Mouse (Mus musculus) midbrain, embryonic 15.5 days (tissue): ENCODE results near the gene Arhgap8. TPM values are rescaled to one million over a fixed set of nuclear protein-coding genes. Genes with fewer than 3 reads are reported as not detected.
A peak's percentile ranks its signal among the peaks of the same experiment; 100 is the strongest.
"Not testable (repeated sequence)": the region's sequence is repeated elsewhere in the genome, so short reads cannot be mapped to it uniquely, and the experiment has no call there.

ENCODE experiments used
- ATAC-seq: fragments of 200-750 bp; cut with Nextera tagmentation; replicated peaks from 2 replicates; pipeline ENCODE4 v1.8.0; 2017; ENCODE audit warnings: moderate TSS enrichment
- H3K27ac ChIP-seq: fragments of 300-500 bp; sonication (generic); 2 replicates; pipeline ENCODE4 v1.5.1; 2015; ENCODE audit warnings: mild to moderate bottlenecking, inconsistent platforms
- H3K27me3 ChIP-seq: fragments of 300-500 bp; sonication (generic); replicated peaks from 2 replicates; pipeline ENCODE4 v1.6.1; 2015; ENCODE audit warnings: inconsistent platforms
- H3K36me3 ChIP-seq: fragments of 300-500 bp; sonication (generic); replicated peaks from 2 replicates; pipeline ENCODE4 v1.6.1; 2015; ENCODE audit warnings: inconsistent platforms
- H3K4me1 ChIP-seq: fragments of 300-500 bp; sonication (generic); 2 replicates; pipeline ENCODE4 v1.6.1; 2015; ENCODE audit warnings: inconsistent platforms
- H3K4me2 ChIP-seq: fragments of 300-500 bp; sonication (generic); 2 replicates; pipeline ENCODE4 v1.6.1; 2015; ENCODE audit warnings: inconsistent platforms, mild to moderate bottlenecking, moderate library complexity
- H3K4me3 ChIP-seq: fragments of 300-500 bp; sonication (generic); 2 replicates; pipeline ENCODE4 v1.5.1; 2015; ENCODE audit warnings: mild to moderate bottlenecking, inconsistent platforms
- H3K9ac ChIP-seq: fragments of 300-500 bp; sonication (generic); 2 replicates; pipeline ENCODE4 v1.6.1; 2015; ENCODE audit warnings: mild to moderate bottlenecking, inconsistent platforms
- H3K9me3 ChIP-seq: fragments of 300-500 bp; sonication (generic); 2 replicates; pipeline ENCODE4 v1.6.1; 2016; ENCODE audit warnings: inconsistent platforms
- WGBS: fragments of 180-500 bp; shearing (Covaris S2); methylation state at CpG from one replicate; pipeline ENCODE4 v1.1.7; 2015; ENCODE audit warnings: mixed read lengths; 5-methylcytosine and 5-hydroxymethylcytosine counted together
- polyA plus RNA-seq: library from polyadenylated mRNA; unstranded; fragments of >200 nt; fragmentation: Nextera tagmentation; extraction: Ambion mirVana; gene quantifications from 2 replicates; pipeline ENCODE4 v1.2.1, GENCODE M21; 2015

Arhgap8 gene
- polyA plus RNA-seq, 1 experiment from 2014 or later = 0.59 TPM

DNA sequence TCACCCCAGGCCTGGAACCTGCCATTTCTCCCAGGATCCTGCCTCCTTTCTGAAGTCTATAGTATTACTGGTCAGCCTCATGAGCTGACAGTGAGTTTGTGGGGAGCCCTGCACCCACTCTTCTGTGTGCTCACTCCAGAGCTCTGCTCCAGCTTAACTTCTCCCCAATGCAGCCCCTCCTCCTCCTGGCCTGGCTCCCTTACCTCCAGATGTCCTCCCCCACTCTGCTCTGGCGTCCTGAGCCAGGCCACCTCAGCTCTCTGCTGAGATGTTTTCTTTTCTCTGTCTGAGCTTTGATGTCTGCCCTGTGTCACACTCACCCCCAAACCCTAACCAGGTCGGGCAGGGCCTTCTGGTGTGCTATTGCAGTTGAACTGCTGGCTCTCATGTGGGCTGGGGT is 24.5 kb downstream of the Arhgap8 start:
- no peak overlapping the region for H3K4me3 ChIP-seq
- WGBS = 21% methylated on average over 2 of the region's 2 CpGs
- H3K9me3 ChIP-seq = no peaks in the 10 kb centered on the region
- ATAC-seq = no peak
- no peaks in the 10 kb centered on the region for H3K4me1 ChIP-seq
- H3K27me3 ChIP-seq = no peaks in the 10 kb centered on the region
- no peak overlapping the region for H3K27ac ChIP-seq
- H3K36me3 ChIP-seq = no peaks in the 10 kb centered on the region
- no peak overlapping the region for H3K4me2 ChIP-seq
- H3K9ac ChIP-seq = no peak overlapping the region

DNA sequence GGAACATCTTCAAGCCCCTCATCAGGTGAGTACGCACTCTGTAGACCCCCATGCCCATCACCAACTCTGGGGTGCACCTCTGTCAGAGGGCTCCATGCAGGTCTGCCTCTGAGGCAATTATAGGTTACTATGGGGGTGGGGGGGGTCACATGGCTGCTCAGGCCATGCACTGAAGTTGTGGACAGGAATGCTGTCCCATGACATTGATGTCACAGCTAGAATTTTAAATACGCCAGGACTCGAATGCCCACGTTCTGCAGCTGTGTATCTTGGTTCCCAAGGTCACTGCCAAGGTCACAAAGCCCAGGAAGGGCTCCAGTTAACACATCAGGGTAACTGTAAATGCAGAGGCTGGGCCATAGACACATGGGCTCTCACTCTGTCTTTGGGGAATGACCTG is 26.0 kb downstream of the Arhgap8 start:
- Histone ChIP-seq H3K27ac (no peak overlapping the region), H3K4me1 (no peaks in the 10 kb centered on the region), H3K36me3 (no peaks in the 10 kb centered on the region), H3K27me3 (no peaks in the 10 kb centered on the region), H3K9me3 (no peaks in the 10 kb centered on the region), H3K9ac (no peak overlapping the region), H3K4me3 (no peak overlapping the region), H3K4me2 (no peak overlapping the region)
- ATAC-seq = no peak
- 93% methylated on average over 4 of the region's 4 CpGs for WGBS

DNA sequence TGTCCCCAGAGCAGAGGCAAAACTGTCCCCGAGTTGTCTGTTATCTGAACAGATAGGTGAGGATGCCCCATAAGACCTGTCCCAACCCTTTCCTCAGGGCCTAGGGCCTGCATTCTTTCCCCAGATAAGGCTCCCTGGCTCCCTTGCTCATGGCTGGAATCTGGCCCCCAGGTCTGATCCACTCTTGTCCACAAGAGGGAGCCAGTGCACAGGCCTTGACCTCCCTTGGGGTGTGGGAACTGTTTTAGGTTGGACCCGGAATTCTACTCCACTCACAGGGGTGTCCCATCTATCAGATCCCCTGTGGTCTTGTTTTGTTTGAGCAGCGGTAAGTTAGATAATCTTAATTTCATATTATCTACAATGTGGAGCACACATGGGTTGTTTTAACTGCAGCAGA is 35.1 kb downstream of the Arhgap8 start:
- Histone ChIP-seq H3K27me3 (peaks cover 18% of the 10 kb centered on the region; the same call in 1 of the 2 replicates), H3K27ac (no peak overlapping the region), H3K36me3 (no peaks in the 10 kb centered on the region), H3K4me3 (no peak overlapping the region), H3K4me2 (no peak overlapping the region), H3K9me3 (no peaks in the 10 kb centered on the region), H3K9ac (no peak overlapping the region), H3K4me1 (peaks cover 22% of the 10 kb centered on the region)
- 12% methylated on average over 3 of the region's 3 CpGs for WGBS
- 0 out of 2 replicates have a peak, but pooled peaks have one; percentile 34 for ATAC-seq

DNA sequence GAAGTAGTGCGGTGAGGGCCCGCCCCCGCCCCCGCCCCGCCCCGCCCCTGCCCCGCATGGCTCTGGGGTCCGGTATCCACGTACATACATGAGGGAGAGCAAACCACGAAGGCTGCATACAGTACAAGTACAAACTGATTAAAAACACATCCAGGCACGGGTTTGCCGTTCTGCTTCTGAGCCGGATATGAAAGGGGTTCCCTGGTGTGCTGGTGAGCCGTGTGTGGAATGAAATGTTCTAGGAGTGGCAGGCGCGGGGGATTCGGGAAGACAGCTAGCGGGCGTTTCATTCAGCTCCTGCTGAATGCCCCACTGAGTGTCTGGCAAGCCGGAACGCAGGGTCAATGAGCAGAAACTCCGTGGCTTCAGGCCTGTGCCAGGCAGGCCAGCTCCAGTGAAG is 36.6 kb downstream of the Arhgap8 start:
- Histone ChIP-seq H3K27me3 (peaks cover 18% of the 10 kb centered on the region; the same call in 1 of the 2 replicates), H3K27ac (peak overlapping the region; percentile 26), H3K4me1 (peaks cover 26% of the 10 kb centered on the region), H3K4me3 (peak overlapping the region; percentile 32), H3K9ac (peak overlapping the region; percentile 19; the same call in 1 of the 2 replicates), H3K36me3 (no peaks in the 10 kb centered on the region), H3K4me2 (peak overlapping the region; percentile 65), H3K9me3 (no peaks in the 10 kb centered on the region)
- under 1% methylated on average over 22 of the region's 22 CpGs for WGBS
- ATAC-seq = peak; percentile 62

DNA sequence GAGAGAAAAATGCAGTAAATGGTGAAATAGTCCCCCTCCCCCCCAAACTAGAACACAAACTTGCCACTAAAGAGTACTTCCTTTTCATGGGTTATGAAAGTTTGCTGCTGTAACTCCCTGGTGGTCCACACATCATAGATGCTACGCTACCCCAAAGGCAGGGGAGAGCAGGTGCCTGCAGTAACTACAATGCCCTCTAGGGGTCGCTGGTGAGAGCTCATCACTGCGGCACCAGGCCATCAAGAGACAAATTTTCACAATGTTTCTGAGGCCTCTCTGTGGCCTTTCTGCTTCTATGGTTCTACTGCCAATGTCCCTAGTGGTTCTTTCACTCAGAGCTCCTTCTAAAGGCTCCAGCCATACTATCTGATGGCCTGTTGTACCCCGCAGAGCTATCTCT is 38.6 kb downstream of the Arhgap8 start:
- Histone ChIP-seq H3K9ac (no peak overlapping the region), H3K27ac (no peak overlapping the region), H3K36me3 (no peaks in the 10 kb centered on the region), H3K4me1 (peaks cover 38% of the 10 kb centered on the region), H3K9me3 (no peaks in the 10 kb centered on the region), H3K4me3 (no peak overlapping the region), H3K4me2 (no peak overlapping the region), H3K27me3 (peaks cover 18% of the 10 kb centered on the region; the same call in 1 of the 2 replicates)
- ATAC-seq = no peak
- 30% methylated on average over 4 of the region's 4 CpGs for WGBS

DNA sequence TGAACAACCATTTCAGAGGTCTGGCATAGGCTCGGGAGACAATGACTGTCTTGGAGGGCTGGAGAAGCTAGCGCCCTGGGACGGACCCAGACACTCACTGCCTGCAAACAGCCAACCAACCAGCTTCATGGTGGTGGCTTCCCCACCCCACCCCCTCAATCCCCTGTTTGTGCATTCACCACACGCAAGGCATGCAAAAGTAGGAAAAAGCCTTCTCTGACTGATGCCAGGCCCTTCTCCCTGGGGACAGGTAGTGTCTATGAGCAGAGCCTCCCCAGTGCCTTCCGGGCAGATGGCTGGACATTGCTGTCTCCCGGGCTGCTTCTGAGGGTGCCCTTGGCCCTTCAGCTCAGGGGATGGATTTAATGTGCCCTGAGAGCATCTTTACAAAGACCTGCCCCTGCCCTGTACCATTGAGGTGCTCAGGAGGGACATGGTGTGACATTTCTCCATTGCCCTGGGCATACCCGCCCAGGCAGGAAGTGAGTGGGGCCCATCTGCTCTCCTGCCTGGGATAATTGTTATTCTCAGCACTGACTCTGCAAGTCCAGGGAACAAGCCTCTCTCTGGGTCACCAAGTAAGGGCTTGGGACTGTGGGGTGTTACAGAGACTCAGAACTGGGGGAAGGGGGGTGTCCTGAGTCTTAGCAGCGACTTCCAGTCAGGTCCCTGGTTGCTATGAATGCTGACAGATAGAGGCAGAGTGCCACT is 43.0 kb downstream of the Arhgap8 start:
- WGBS = 46% methylated on average over 8 of the region's 8 CpGs
- no peak overlapping the region for H3K9ac ChIP-seq
- peaks cover 19% of the 10 kb centered on the region for H3K4me1 ChIP-seq
- H3K27me3 ChIP-seq = peaks cover 5% of the 10 kb centered on the region; the same call in 1 of the 2 replicates
- no peak overlapping the region for H3K27ac ChIP-seq
- H3K36me3 ChIP-seq = no peaks in the 10 kb centered on the region
- 0 out of 2 replicates have a peak, but pooled peaks have one; percentile 37 for ATAC-seq
- no peak overlapping the region for H3K4me2 ChIP-seq
- H3K9me3 ChIP-seq = no peaks in the 10 kb centered on the region
- no peak overlapping the region for H3K4me3 ChIP-seq

DNA sequence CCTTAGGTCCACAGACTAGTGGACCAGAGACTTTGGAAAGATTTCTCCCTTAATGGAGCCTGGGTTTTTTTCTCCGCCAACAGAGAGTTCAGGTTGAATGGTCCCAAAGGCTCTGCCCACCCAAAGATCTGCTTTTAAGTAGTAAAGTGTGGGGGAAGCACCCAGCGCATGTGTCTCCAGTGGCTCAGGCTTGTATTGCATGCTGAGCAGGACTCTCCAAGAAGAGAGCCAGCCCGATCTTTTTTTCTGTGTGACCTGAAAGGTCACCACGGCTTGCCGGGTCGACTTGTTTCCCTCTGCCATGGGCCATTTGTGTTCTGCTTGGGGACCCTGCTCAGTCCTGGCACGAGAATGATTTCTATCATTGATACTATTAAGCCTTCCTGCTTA is 43.6 kb downstream of the Arhgap8 start:
- Histone ChIP-seq H3K4me2 (no peak overlapping the region), H3K27me3 (no peaks in the 10 kb centered on the region), H3K9ac (no peak overlapping the region), H3K9me3 (no peaks in the 10 kb centered on the region), H3K4me3 (no peak overlapping the region), H3K27ac (no peak overlapping the region), H3K36me3 (no peaks in the 10 kb centered on the region), H3K4me1 (peaks cover 19% of the 10 kb centered on the region)
- no peak for ATAC-seq
- WGBS = 18% methylated on average over 7 of the region's 7 CpGs

DNA sequence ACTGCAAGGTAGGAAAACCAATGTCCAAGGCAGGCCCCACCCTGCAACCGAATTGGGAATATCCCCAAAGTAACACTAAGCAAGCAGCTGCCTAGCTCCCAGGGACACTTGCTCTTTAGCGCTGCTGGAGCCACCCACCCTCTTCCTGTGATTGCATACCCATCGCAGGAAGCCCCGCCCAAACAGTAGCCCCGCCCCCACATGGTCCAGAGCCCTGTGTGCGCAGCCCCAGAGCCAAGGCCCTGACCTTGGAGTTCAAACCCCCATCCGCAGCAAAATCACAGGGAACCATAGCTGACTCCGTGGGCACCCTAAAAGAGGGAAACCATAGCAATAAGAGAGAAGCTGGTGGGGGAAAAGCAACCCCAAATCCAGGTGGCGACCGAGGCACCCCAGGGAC is 46.8 kb downstream of the Arhgap8 start:
- no peak for ATAC-seq
- H3K4me3 ChIP-seq = no peak overlapping the region
- 45% methylated on average over 10 of the region's 10 CpGs for WGBS

DNA sequence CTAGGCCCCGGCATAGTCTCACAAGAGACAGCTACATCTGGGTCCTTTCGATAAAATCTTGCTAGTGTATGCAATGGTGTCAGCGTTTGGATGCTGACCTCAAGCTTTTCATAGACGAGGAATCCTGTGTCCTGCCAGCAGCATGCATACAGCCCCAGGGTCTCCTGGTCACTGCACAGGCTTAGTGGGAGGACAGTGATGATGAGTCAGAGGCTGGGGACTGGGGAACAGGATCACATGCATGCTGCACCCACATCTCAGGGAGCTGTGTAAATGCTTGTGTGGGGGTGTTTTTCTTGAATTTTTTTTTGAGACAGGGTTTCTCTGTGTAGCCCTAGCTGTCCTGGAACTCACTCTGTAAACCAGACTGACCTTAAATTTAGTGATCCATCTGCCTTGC is 48.7 kb downstream of the Arhgap8 start:
- not testable (repeated sequence) for H3K9ac ChIP-seq, H3K4me2 ChIP-seq, H3K4me1 ChIP-seq, H3K27ac ChIP-seq, H3K36me3 ChIP-seq, H3K4me3 ChIP-seq, H3K9me3 ChIP-seq, ATAC-seq, H3K27me3 ChIP-seq
- 83% methylated on average over 4 of the region's 4 CpGs for WGBS

More for the DNA sequence above, 46.8 kb downstream of the Arhgap8 start:
- no peaks in the 10 kb centered on the region for H3K27me3 ChIP-seq
- H3K4me1 ChIP-seq = peaks cover 14% of the 10 kb centered on the region
- H3K27ac ChIP-seq = no peak overlapping the region
- H3K36me3 ChIP-seq = no peaks in the 10 kb centered on the region
- no peak overlapping the region for H3K9ac ChIP-seq
- no peak overlapping the region for H3K4me2 ChIP-seq
- H3K9me3 ChIP-seq = no peaks in the 10 kb centered on the region

DNA sequence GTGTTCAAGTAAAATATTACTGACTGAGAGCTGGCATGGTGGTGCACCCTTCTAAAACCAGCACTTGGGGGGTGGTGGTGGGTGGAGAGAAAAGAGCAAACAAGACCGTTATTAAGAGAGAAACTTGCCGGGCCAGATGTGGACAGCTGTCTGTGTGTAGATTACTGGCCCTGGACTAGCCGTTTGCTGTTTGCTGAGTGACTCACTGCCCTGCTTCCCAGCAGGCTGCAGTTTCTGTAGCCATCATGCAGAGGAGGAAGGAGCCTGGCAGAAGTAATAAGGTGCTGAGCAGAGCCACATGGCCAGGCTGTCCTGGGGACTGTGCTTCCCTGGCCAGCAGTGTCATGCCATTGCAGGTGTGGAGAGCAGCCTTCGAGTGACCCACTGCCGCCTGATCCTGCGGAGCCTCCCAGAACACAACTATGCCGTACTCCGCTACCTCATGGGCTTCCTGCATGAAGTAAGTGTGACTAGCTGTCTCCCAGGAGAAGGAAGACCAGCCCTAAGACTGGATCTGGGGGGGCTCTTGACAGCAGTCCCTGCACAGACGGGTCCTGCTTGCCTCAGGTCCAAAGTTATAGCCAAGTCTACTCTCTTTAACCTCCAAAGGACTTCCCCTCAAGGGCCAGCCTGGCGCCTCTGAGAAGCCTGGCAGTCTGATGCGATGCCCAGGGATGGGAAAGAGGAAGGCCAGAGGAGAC is 49.9 kb downstream of the Arhgap8 start:
- H3K9me3 ChIP-seq = no peaks in the 10 kb centered on the region
- 83% methylated on average over 11 of the region's 11 CpGs for WGBS
- no peak overlapping the region for H3K4me3 ChIP-seq
- H3K27ac ChIP-seq = no peak overlapping the region
- H3K36me3 ChIP-seq = no peaks in the 10 kb centered on the region
- H3K4me2 ChIP-seq = no peak overlapping the region
- H3K27me3 ChIP-seq = no peaks in the 10 kb centered on the region
- H3K9ac ChIP-seq = no peak overlapping the region
- peaks cover 6% of the 10 kb centered on the region; the same call in 1 of the 2 replicates for H3K4me1 ChIP-seq
- no peak for ATAC-seq

DNA sequence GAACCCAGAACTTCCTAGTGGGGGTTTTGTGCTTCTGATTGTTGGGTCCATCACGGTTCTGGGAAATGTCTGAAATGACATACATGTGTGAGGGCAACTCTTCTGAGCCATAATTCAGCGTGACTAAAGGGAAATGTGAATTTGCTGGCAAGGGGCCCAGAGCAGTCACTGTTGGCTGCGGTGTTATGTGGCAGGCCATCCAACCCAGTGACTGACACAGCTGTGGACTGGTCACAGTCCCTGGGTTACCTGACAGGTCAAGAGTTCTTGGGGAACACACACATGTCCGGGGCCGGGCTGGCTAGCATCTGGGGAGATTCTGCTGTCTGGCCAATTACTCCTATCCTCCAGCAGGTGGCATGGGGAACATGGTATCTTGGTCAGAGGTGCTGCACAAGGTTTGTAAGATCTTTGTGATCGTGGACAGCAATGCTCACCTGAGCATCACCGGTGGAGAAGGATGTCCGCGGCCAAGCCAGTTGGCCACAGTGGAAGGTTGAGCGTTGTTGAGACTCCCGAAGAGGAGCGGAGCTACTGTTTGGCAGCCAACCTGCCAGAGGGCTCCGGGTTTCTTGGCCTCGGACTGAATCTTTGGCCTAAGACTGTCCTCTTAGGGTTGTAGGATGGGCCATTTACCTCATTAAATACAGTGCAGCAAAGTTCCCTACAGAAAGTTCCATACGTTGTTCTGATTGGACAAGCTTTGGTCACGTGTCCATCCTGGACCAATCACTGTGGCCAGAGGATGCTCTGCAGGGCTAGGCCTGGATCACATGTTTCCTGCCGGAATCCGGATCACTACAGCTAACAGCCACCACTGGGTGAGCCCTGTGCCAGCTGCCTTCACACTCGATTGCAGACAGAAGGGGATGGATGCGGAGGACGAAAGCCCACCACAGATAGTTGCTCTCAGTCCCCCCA is 52.6 kb downstream of the Arhgap8 start:
- WGBS = 77% methylated on average over 21 of the region's 21 CpGs
- Histone ChIP-seq H3K27me3 (no peaks in the 10 kb centered on the region), H3K9ac (no peak overlapping the region), H3K27ac (no peak overlapping the region), H3K4me1 (peaks cover 18% of the 10 kb centered on the region), H3K4me2 (no peak overlapping the region), H3K36me3 (no peaks in the 10 kb centered on the region), H3K9me3 (no peaks in the 10 kb centered on the region), H3K4me3 (no peak overlapping the region)
- ATAC-seq = no peak
